Mouse (Mus musculus): ENCODE measurements around the gene Tubb4b.

The Tubb4b gene

DNA sequence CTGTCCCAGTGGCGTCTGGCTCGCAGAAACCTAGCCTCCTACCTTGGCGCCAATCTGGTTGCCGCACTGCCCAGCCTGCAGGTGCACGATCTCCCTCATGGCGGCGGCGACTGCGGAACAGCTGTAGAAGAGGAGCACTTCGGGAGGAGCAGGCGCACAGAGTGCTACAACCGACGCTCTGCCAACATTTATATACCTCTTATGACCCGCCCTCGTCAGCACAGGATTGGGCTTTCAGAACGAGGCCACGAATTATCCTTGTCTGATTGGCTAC, at the start of gene Tubb4b:
TSS of gene Tubb4b (minus strand) at position 211 of the 274 bp plus-strand sequence.
- in situ Hi-C loops (cut with MboI, MseI), result loop anchor here in 1 of 2 experiments (5.0 to 25.0 kb wide), 2 partner anchors 33 to 1688 kb away; partner anchors contain the start of genes Med22, Rpl7a, Surf1 and Surf2

GRCm38 (mm10) chr2:25273010-25273409, 48.5 kb upstream of the Tubb4b start:
- in situ Hi-C loops (cut with MboI, MseI), result loop anchor here (5.0 to 10.0 kb wide), 2 partner anchors 59 to 62 kb away; partner anchors contain the start of gene Man1b1 (in 2 of the 2)

DNA sequence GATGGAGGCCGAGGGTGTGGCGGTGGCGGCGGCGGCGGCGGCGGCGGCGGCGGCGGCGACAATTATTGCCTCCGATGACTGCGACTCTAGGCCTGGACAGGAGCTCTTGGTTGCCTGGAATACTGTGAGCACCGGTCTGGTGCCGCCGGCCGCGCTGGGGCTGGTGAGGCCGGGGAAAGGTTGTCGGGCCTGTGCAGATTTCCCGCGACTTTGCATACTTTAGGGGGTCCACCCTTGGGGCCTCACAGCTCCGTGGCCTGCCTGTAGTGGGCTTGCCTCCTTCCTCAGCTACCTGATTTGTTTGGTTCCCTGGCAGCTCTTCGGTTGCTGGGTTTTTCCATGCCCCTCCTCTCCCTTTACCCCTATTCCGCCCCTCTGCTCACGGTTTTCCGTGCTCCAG, 48.0 kb upstream of the Tubb4b start:
- in situ Hi-C loops (cut with MboI, MseI), result loop anchor here (5.0 to 10.0 kb wide), 2 partner anchors 60 to 62 kb away; partner anchors contain the start of gene Man1b1 (in 2 of the 2)

DNA sequence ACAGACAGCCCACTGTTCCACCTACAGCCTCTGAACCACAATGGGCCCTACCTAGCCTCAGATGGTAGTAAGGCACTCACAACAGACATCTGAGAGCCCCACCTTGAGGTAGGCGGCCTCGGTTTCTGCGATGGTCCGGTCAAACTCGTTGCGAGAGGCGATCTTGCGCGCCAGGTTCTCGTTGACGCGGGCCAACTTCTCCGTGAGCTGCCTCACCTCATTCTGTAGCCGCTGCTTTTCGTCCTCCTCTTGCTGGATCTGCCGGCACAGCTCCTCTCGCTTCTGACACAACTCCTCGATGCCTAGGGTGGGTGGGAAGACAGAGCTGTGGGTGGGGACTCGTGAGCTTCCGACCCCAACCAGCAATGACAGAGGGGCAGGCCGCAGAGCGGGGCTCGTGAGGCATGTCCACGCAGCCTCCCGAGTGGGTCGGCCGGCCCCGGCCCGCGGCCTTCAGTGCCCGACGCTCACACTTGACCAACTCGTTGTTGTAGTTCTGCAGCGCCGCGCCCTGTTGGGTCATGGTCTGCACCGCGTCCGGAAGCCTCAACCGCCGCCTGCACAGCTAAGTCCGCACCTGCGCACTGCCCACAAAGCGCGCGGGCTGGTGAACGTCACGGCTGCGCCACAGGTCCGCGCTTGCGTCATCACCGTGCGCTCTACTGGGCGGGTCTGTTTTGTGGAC, 47.5 kb upstream of the Tubb4b start, which contains the start of the genes Ssna1 and Anapc2:
TSS of gene Ssna1 (minus strand) at position 612 of the 685 bp plus-strand sequence.
TSS of gene Anapc2 (plus strand) at position 652 of the 685 bp plus-strand sequence.
- in situ Hi-C loops (cut with MboI, MseI), result loop anchor here (5.0 to 10.0 kb wide), 2 partner anchors 60 to 63 kb away; partner anchors contain the start of gene Man1b1 (in 2 of the 2)

DNA sequence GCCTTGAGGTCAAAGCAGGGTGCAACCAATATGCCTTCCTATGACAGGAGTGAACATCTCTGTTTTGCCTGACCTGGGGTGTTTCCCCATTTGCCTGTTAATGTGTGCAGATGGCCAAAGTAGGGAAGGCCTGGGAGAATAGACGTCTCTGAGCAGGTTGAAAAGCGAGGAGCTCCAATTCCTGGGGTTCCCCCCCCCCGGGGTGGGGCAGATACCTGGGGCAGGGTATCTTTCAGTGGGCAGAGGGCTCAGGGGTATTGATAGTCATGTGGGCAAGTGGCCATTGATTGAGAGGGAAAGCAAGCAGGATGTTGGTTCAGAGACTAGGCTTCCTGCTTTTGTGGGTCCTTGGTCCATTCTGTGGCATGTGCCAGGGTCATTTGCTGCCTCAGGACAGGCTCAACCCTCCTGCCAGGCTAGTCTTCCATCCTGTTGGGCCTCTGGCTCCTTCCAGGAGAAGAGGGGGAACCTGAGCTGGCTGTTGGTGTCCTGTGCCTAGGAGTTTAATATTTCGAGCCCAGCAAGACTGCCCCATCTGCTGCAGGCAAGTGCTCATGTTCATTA, 43.3 kb upstream of the Tubb4b start:
- in situ Hi-C loops (cut with MboI, MseI), result no loop called here

DNA sequence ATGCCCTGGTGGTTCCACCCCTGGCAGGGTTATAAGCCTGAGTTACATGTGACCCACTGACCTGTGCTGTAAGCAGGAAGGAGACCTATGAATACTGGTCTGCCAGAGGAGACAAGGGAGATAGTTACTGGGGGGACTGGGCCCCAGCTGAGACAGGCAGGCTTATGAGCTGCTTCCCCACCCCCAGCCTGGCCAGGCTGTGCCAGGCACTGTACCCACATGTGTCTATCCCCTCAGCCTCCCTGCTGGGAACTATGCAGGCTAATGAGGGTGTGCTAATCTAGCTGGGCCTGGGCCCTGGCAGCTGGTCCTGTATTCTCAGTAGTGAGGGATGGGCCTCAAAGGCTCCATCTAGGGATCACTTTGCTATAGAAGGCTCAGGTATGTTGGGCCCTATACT, 42.7 kb upstream of the Tubb4b start:
- in situ Hi-C loops (cut with MboI, MseI), result no loop called here

- in situ Hi-C loops (cut with MboI, MseI), result no loop called here
Observed at GRCm38 (mm10) chr2:25266720-25267119, 42.2 kb upstream of the Tubb4b start.

- in situ Hi-C loops (cut with MboI, MseI), result no loop called here
Observed at GRCm38 (mm10) chr2:25265897-25266656, 41.6 kb upstream of the Tubb4b start.

- in situ Hi-C loops (cut with MboI, MseI), result no loop called here
Observed at GRCm38 (mm10) chr2:25264851-25265250, 40.3 kb upstream of the Tubb4b start.

DNA sequence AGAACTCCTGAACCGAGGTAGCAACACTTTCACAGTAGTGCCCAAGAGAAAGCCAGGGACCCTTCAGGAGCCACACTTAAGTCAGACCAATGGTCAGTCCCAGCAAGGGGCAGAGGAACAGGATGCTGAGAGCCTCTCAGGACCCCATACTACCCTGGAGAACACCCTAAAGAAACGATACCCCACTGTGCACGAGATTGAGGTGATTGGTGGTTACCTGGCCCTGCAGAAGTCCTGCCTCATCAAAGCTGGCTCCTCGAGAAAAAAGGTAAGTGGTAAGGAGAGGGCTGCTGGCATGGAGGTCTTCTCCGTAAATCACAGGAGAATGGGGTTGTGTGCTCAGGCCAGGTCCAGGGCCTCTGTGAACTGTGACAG, 39.8 kb upstream of the Tubb4b start:
- in situ Hi-C loops (cut with MboI, MseI), result no loop called here

DNA sequence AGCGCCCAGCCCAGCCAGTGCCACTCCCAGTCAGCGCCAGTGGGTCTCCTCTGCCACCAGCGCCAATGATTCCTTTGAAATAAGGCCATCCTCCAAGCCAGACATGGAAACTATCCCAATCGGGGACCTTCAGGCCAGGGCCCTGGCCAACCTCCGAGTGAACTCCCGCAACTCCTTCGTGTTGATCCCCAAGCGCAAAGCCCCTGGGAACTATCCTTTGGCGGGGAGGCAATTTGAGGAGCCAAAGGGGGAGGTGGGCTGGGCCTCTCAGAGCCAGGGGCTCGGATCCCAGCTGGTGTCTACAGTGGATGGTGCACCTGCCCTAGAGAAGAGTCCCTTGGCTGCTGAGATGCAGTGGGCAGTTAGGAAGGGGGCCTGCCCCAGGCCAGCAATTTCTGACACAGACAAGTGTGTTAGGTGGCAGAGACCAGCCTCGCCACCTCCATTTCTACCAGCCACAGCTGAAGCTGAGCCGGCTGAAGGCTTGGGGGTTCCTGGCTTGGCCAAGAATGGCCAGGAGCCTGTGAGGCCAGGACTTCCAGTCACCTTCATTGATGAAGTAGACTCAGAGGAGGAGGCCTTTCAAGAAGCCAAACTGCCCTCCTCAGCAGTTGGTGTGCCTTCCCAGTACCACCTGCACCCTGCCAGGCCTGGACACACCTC, 39.3 kb upstream of the Tubb4b start:
- in situ Hi-C loops (cut with MboI, MseI), result no loop called here

DNA sequence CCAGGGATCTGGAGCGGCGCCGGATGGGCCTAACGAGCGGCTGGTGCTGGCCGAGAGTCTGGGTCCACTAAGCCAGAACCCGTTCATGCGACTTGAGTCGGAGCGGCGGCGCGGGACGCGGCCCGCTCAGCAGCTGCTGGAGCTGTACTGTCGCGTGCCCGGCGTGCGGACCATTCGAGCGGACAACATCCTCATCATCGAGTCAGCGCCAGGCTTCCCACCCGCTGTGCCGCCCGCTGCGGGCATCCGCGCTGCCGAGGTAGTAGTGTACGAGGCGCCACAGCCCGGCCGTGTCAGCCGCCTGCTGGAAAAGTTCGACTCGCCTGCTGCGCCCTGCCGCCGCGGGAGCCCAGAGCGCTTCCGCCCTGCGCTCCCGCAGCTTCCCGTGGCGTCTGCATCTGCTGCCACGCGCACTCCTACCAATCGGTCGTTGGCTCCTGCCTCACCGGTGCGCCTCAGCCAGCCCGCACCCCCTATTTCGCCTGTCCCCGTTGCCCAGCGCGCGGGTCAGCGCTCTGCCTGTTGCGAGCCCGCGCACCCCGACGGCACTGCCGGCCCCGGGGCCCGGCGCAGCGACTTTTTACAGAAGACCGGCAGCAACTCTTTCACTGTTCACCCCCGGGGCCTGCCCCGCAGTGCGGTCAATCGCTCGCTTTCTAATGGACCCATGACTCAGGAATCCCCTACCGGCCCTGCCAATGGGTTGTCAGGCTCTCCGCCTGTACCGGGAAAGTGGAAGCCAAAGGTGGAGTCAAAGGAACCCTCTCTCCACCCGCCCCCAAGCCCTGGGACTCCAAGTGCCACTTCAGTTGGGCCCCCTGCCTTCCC, 38.5 kb upstream of the Tubb4b start:
- in situ Hi-C loops (cut with MboI, MseI), result no loop called here

- in situ Hi-C loops (cut with MboI, MseI), result no loop called here
Observed at GRCm38 (mm10) chr2:25262291-25262767, 37.8 kb upstream of the Tubb4b start, which contains the start of gene Tprn. Gene Tprn (plus strand): TSS chr2:25262618.

- in situ Hi-C loops (cut with MboI, MseI), result no loop called here
Observed at GRCm38 (mm10) chr2:25261870-25262269, 37.4 kb upstream of the Tubb4b start.

DNA sequence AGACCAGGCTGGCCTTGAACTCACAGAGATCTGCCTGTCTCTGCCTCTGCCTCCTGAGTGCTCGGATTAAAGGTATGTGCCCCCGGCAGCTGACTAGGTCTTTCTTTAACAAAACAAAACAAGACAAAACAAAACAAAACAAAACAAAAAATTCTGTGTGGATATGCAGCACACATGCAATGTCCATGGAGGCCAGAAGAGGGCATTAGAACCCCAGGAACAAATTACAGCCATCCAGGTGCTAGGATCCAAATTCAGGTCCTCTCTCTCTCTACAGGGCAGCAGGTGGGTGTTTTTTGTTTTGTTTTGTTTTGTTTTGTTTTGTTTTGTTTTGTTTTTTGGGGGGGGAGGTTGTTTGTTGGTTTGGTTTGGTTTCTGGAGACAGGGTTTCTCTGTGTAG, 34.4 kb upstream of the Tubb4b start:
- in situ Hi-C loops (cut with MboI, MseI), result loop anchor here in 1 of 2 experiments (5.0 kb wide), 1 partner anchor 37 kb away; the partner anchor contains the start of gene Tubb4b

GRCm38 (mm10) chr2:25257250-25257649, 32.7 kb upstream of the Tubb4b start:
- in situ Hi-C loops (cut with MboI, MseI), result loop anchor here in 1 of 2 experiments (5.0 kb wide), 1 partner anchor 35 kb away; the partner anchor contains the start of gene Tubb4b

DNA sequence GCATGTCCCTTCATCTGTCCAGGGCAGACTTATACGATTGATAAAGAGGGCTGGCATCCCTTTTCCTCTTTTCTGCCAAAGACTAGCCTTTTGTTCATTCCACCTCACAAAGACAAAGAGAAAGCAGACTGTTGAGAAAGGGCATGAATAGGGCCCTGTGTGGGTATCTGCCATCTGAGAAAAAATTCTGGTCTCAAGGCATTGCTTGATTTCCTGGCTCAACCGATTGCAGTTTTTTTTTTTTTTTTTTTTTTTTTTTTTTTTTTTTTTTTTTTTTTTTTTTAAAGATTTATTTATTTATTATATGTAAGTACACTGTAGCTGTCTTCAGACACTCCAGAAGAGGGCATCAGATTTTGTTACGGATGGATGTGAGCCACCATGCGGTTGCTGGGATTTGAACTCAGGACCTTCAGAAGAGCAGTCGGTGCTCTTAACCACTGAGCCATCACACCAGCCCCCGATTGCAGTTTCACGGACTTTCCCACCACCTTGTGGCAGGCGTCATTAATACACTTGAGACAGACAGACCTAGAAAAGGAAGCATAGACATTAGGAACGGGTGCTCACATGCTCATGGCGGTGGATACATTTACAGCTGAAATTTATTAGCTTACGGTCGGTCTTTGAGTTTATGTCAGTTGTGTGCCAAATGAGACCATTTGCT, 32.1 kb upstream of the Tubb4b start:
- in situ Hi-C loops (cut with MboI, MseI), result loop anchor here in 1 of 2 experiments (5.0 kb wide), 1 partner anchor 34 kb away; the partner anchor contains the start of gene Tubb4b

DNA sequence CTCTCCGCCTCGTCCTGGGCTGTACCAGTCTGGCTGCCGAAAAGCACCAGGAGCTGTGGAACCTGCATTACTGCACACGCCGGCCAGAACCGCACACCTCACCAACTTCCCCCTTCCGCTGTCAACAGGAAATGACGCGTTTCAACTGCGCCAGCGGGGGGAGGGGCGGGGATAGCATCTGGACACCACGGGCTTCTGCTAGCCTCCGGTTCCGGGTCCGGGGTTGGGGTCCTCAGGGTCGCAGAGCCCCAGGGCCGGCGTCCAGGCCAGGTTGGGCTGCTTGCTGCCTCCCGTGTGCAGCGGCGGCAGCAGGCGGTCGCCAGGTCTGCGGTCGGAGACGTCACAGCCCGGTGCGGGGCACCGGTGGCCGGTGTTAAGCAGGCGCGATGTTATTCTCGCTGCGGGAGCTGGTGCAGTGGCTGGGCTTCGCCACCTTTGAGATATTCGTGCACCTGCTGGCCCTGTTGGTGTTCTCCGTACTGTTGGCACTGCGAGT, 30.8 kb upstream of the Tubb4b start, which contains the start of gene Tmem203:
TSS of gene Tmem203 (plus strand) at position 156 of the 496 bp plus-strand sequence.
- in situ Hi-C loops (cut with MboI, MseI), result loop anchor here in 1 of 2 experiments (5.0 kb wide), 1 partner anchor 33 kb away; the partner anchor contains the start of gene Tubb4b

DNA sequence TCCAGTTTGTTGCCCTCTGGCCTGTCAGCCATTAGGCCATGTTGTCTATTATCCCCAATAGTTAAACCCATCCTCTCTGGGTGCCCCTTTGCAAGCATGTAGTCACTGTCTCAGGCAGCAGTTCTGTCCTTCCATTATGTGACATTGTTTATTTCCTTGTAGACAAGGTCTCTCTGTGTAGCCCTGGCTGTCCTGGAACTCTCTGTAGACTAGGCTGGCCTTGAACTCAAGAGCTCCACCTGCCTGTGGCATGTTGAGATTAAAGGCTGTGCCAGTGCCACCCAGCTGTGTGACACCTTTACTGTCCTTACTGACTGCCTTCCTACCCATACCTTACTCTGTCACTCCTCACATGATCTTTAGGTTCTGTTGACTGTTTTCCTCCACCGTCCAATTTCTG, 27.8 kb upstream of the Tubb4b start:
- in situ Hi-C loops (cut with MboI, MseI), result loop anchor here in 1 of 2 experiments (5.0 kb wide), 1 partner anchor 60 kb away; no protein-coding TSS in a partner anchor
